Mouse (Mus musculus) E14TG2a.4 (cell line): Measurements from ENCODE around the gene Zfp39.

Experiments used
- CTCF ChIP-seq: conservative IDR thresholded peaks from 2 replicates; pipeline ENCODE4 v1.5.1; 2014; ENCODE audit warnings: low read length
- NANOG ChIP-seq: IDR thresholded peaks from 2 replicates; pipeline ENCODE4 v1.6.1; 2014; ENCODE audit warnings: borderline replicate concordance, low read length, mixed read lengths
- POU5F1 ChIP-seq: IDR thresholded peaks from 2 replicates; pipeline ENCODE4 v1.6.1; 2014; ENCODE audit warnings: low read length, borderline replicate concordance

GRCm38 (mm10) chr11:58870961-58871360 lies 33.1 kb downstream of the Zfp39 start:
- TF ChIP-seq CTCF (no peak), POU5F1 (no peak), NANOG (no peak)
